Mouse (Mus musculus) ES-Bruce4 (cell line): Measurements from ENCODE around the gene Sin3b.

Source experiments
- CTCF ChIP-seq: IDR thresholded peaks from one replicate; pipeline ENCODE4 v1.8.1; 2011; ENCODE audit warnings: low read depth, low read length
- EP300 ChIP-seq: IDR thresholded peaks from 2 replicates; pipeline ENCODE4 v1.6.1; 2011; ENCODE audit warnings: low read depth, low read length; ENCODE audit not compliant: insufficient read depth
- POLR2A ChIP-seq: IDR thresholded peaks from one replicate; pipeline ENCODE4 v1.8.1; 2011; ENCODE audit warnings: low read length; ENCODE audit not compliant: insufficient read depth

DNA sequence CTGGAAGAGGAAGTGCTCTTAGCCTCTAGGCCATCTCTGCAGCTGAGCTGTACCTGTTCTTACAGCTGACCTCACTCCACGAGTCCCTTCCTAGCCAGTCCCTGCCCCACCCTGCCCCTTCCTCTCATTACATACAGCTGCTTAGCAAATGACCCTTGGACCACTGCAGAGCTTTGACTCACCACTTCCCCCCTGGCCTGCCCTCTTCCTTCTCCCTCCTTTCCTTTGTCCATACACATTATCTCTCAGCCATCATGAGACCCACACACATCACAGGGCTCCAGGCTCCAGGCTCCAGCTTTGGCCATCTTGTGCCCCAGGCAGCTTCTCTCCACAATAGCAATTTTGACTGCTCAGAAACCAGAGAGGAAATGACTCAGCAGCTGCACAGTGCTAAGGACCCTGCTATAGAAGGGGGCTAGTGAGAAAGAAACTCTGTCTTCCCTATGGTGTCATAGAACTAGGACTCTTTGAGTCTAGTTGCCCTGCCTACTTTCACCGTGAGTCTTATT is 40.0 kb upstream of the Sin3b start:
- TF ChIP-seq POLR2A (no peak), CTCF (no peak), EP300 (peak; percentile 54; the same call in 1 of the 2 replicates)
